Mouse (Mus musculus) midbrain, embryonic 15.5 days (tissue): ENCODE measurements around the gene Glb1. TPM values are rescaled to one million over a fixed set of nuclear protein-coding genes. Genes with fewer than 3 reads are reported as not detected.

Experiments used
- ATAC-seq: fragments of 200-750 bp; cut with Nextera tagmentation; replicated peaks from 2 replicates; pipeline ENCODE4 v1.8.0; 2017; ENCODE audit warnings: moderate TSS enrichment
- H3K27ac ChIP-seq: fragments of 300-500 bp; sonication (generic); 2 replicates; pipeline ENCODE4 v1.5.1; 2015; ENCODE audit warnings: mild to moderate bottlenecking, inconsistent platforms
- H3K27me3 ChIP-seq: fragments of 300-500 bp; sonication (generic); replicated peaks from 2 replicates; pipeline ENCODE4 v1.6.1; 2015; ENCODE audit warnings: inconsistent platforms
- H3K36me3 ChIP-seq: fragments of 300-500 bp; sonication (generic); replicated peaks from 2 replicates; pipeline ENCODE4 v1.6.1; 2015; ENCODE audit warnings: inconsistent platforms
- H3K4me1 ChIP-seq: fragments of 300-500 bp; sonication (generic); 2 replicates; pipeline ENCODE4 v1.6.1; 2015; ENCODE audit warnings: inconsistent platforms
- H3K4me2 ChIP-seq: fragments of 300-500 bp; sonication (generic); 2 replicates; pipeline ENCODE4 v1.6.1; 2015; ENCODE audit warnings: inconsistent platforms, mild to moderate bottlenecking, moderate library complexity
- H3K4me3 ChIP-seq: fragments of 300-500 bp; sonication (generic); 2 replicates; pipeline ENCODE4 v1.5.1; 2015; ENCODE audit warnings: mild to moderate bottlenecking, inconsistent platforms
- H3K9ac ChIP-seq: fragments of 300-500 bp; sonication (generic); 2 replicates; pipeline ENCODE4 v1.6.1; 2015; ENCODE audit warnings: mild to moderate bottlenecking, inconsistent platforms
- H3K9me3 ChIP-seq: fragments of 300-500 bp; sonication (generic); 2 replicates; pipeline ENCODE4 v1.6.1; 2016; ENCODE audit warnings: inconsistent platforms
- WGBS: fragments of 180-500 bp; shearing (Covaris S2); methylation state at CpG from one replicate; pipeline ENCODE4 v1.1.7; 2015; ENCODE audit warnings: mixed read lengths; 5-methylcytosine and 5-hydroxymethylcytosine counted together
- polyA plus RNA-seq: library from polyadenylated mRNA; unstranded; fragments of >200 nt; fragmentation: Nextera tagmentation; extraction: Ambion mirVana; gene quantifications from 2 replicates; pipeline ENCODE4 v1.2.1, GENCODE M21; 2015

Gene Glb1
- polyA plus RNA-seq, 1 experiment from 2014 or later, result 27.3 TPM

DNA sequence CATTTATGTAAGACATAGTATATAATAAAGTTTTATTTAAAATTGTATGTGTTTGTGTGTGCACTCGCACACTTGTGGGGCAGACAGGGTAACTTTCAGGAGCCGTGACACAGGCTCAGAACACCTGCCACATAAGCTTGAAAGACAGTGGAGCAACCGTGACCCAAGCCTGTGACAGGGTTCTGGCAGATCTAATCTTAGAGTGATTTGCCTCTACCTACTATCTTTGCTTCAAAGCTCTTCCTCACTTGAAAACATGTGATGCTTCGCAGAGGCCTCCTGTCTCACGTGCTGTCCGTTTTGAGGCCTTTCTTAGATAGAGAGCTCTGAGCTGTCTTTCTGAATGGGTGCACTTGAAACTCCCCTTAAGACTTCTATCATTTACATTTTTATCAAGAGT is 51.5 kb downstream of the Glb1 start:
- no peak overlapping the region for H3K27ac ChIP-seq
- H3K4me2 ChIP-seq, result no peak overlapping the region
- no peaks in the 10 kb centered on the region for H3K36me3 ChIP-seq
- H3K4me1 ChIP-seq, result no peaks in the 10 kb centered on the region
- 88% methylated on average over 6 of the region's 6 CpGs for WGBS
- H3K9ac ChIP-seq, result no peak overlapping the region
- no peak for ATAC-seq
- no peaks in the 10 kb centered on the region for H3K27me3 ChIP-seq
- H3K4me3 ChIP-seq, result no peak overlapping the region
- H3K9me3 ChIP-seq, result no peaks in the 10 kb centered on the region

GRCm38 (mm10) chr9:114455420-114455819 is 54.5 kb downstream of the Glb1 start:
- no peak for ATAC-seq
- no peak overlapping the region for H3K9ac ChIP-seq
- H3K36me3 ChIP-seq, result no peaks in the 10 kb centered on the region
- no peaks in the 10 kb centered on the region for H3K9me3 ChIP-seq
- H3K27me3 ChIP-seq, result no peaks in the 10 kb centered on the region
- H3K4me3 ChIP-seq, result no peak overlapping the region
- H3K4me1 ChIP-seq, result no peaks in the 10 kb centered on the region
- no peak overlapping the region for H3K4me2 ChIP-seq
- no peak overlapping the region for H3K27ac ChIP-seq
- WGBS, result 77% methylated on average over 2 of the region's 2 CpGs

- Histone ChIP-seq H3K9ac (no peak overlapping the region), H3K4me2 (no peak overlapping the region), H3K36me3 (no peaks in the 10 kb centered on the region), H3K4me3 (no peak overlapping the region), H3K4me1 (no peaks in the 10 kb centered on the region), H3K27me3 (no peaks in the 10 kb centered on the region), H3K9me3 (no peaks in the 10 kb centered on the region), H3K27ac (no peak overlapping the region)
- 83% methylated on average over 3 of the region's 3 CpGs for WGBS
- no peak for ATAC-seq
Measured at GRCm38 (mm10) chr9:114458436-114458835, 57.6 kb downstream of the Glb1 start.

DNA sequence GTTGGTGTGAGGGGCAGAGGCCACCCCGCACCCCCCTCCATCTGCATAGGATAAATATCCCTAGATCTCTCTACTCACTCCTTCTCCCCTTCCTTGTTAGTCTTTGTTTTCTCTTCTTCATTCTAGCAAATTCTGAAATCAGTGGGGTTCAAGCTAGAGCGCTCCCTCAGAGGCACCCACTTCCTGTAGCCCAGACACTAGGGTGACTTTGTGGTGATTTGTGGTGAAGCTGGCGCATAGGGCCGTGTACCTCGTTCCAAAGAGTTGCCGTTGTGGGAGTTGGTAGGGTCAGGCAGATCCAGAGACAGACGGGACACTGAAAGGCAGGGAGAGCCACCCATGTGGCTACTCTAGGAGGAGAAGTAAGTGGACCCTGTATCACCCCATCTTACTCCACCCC is 61.7 kb downstream of the Glb1 start:
- Histone ChIP-seq H3K4me3 (no peak overlapping the region), H3K36me3 (peaks cover 9% of the 10 kb centered on the region; the same call in 1 of the 2 replicates), H3K4me2 (no peak overlapping the region), H3K4me1 (no peaks in the 10 kb centered on the region), H3K27me3 (no peaks in the 10 kb centered on the region), H3K9ac (no peak overlapping the region), H3K27ac (no peak overlapping the region), H3K9me3 (no peaks in the 10 kb centered on the region)
- WGBS, result 94% methylated on average over 7 of the region's 7 CpGs
- ATAC-seq, result no peak

DNA sequence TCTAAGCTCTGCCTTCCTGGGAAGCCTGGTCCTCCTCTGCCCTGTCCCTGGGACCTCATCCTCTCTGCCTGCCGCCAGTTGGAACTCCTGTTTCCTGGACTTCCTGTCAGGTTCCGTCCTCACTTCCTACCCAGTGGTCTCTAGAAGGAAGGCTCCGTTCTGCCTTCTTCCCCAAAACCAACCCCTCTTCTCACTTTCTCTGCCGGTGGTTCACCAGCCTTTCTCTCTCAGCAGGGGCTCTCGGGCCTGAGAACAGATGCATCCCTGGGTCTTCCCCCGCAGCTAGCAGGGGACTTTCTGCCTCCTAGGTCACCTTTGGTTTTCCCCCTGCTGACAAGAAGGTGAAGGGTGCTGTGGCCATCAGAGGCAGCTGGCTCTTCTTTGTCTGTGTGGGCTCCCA is 64.6 kb downstream of the Glb1 start:
- Histone ChIP-seq H3K36me3 (peaks cover 9% of the 10 kb centered on the region; the same call in 1 of the 2 replicates), H3K27ac (no peak overlapping the region), H3K9me3 (no peaks in the 10 kb centered on the region), H3K4me3 (no peak overlapping the region), H3K4me2 (no peak overlapping the region), H3K9ac (no peak overlapping the region), H3K27me3 (no peaks in the 10 kb centered on the region), H3K4me1 (no peaks in the 10 kb centered on the region)
- ATAC-seq, result no peak
- 78% methylated on average over 6 of the region's 6 CpGs for WGBS

GRCm38 (mm10) chr9:114466871-114467270 is 66.0 kb downstream of the Glb1 start:
- WGBS, result 51% methylated on average over 7 of the region's 7 CpGs
- no peaks in the 10 kb centered on the region for H3K27me3 ChIP-seq
- H3K27ac ChIP-seq, result no peak overlapping the region
- H3K4me2 ChIP-seq, result no peak overlapping the region
- H3K4me1 ChIP-seq, result no peaks in the 10 kb centered on the region
- H3K4me3 ChIP-seq, result no peak overlapping the region
- peaks cover 9% of the 10 kb centered on the region; the same call in 1 of the 2 replicates for H3K36me3 ChIP-seq
- ATAC-seq, result no peak
- no peak overlapping the region for H3K9ac ChIP-seq
- no peaks in the 10 kb centered on the region for H3K9me3 ChIP-seq

GRCm38 (mm10) chr9:114468217-114468616 is 67.3 kb downstream of the Glb1 start:
- ATAC-seq, result no peak
- H3K4me2 ChIP-seq, result no peak overlapping the region
- WGBS, result 94% methylated on average over 5 of the region's 5 CpGs
- H3K9me3 ChIP-seq, result no peaks in the 10 kb centered on the region
- H3K27me3 ChIP-seq, result no peaks in the 10 kb centered on the region
- no peak overlapping the region for H3K4me3 ChIP-seq
- H3K9ac ChIP-seq, result no peak overlapping the region
- no peak overlapping the region for H3K27ac ChIP-seq
- H3K36me3 ChIP-seq, result peaks cover 9% of the 10 kb centered on the region; the same call in 1 of the 2 replicates
- H3K4me1 ChIP-seq, result no peaks in the 10 kb centered on the region

DNA sequence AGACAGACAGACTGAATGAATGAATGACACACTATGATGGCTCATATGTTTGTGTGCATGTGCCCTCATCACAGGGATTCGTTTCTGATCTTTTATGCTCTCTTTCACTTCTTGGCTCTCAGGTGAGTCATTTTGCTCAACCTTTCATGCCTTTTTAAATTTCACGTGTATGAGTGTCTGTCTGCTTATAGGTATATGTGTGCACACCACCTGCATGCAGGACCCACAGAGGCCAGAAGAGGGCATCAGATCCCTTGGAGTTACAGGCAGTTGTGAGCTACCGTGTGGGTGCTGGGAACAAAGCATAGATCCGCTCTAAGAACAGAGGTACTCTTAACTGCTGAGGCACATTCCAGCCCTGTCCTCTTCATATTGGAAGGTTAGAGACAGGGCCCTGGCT is 67.8 kb downstream of the Glb1 start:
- Histone ChIP-seq H3K9me3 (no peaks in the 10 kb centered on the region), H3K27me3 (no peaks in the 10 kb centered on the region), H3K4me2 (no peak overlapping the region), H3K9ac (no peak overlapping the region), H3K27ac (no peak overlapping the region), H3K4me1 (no peaks in the 10 kb centered on the region), H3K4me3 (no peak overlapping the region), H3K36me3 (peaks cover 9% of the 10 kb centered on the region; the same call in 1 of the 2 replicates)
- 95% methylated on average over 4 of the region's 4 CpGs for WGBS
- ATAC-seq, result no peak

DNA sequence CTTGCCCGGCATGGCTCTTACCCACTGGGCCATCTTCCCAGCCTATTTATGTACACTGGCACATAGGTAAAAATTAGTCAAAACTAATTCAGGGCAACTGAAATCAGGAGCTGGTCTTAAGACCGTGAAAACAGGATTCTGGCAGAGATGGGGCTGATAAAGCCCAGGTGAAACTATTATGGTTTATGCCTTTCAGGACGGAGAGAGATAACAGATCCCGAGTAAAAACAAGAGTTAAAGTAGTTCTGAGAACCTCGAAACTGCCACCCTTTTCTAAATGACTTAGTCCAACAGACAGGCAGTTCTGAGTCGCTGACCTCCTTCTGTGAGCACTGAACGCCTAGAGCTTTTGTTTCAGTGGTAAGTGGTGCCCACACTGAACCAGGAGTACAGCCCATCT is 71.0 kb downstream of the Glb1 start:
- H3K4me2 ChIP-seq, result no peak overlapping the region
- no peak for ATAC-seq
- no peaks in the 10 kb centered on the region for H3K4me1 ChIP-seq
- no peaks in the 10 kb centered on the region for H3K9me3 ChIP-seq
- no peak overlapping the region for H3K4me3 ChIP-seq
- no peaks in the 10 kb centered on the region; the same call in 1 of the 2 replicates for H3K36me3 ChIP-seq
- H3K9ac ChIP-seq, result no peak overlapping the region
- 89% methylated on average over 7 of the region's 7 CpGs for WGBS
- no peaks in the 10 kb centered on the region for H3K27me3 ChIP-seq
- H3K27ac ChIP-seq, result no peak overlapping the region

DNA sequence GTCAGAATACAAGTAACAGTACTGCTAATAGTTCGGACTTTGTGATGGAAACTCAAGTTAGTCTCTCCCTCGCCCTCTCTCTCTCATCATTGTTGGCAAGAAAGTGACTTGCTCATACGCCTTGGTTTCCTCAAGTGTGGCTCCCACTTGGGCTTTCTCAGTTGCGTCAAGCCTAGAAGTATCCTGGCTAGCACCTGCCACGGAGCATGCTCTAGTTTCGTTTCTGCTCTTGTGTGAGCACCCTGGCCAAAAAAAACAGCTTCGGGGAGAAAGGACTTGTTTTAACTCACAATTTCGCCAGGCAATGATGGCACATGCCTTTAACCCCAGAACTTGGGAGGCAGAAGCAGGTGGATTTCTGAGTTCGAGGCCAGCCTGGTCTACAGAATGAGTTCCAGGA is 76.1 kb downstream of the Glb1 start:
- Histone ChIP-seq H3K4me3 (no peak overlapping the region), H3K36me3 (no peaks in the 10 kb centered on the region), H3K9ac (no peak overlapping the region), H3K27me3 (no peaks in the 10 kb centered on the region), H3K9me3 (no peaks in the 10 kb centered on the region), H3K4me1 (no peaks in the 10 kb centered on the region), H3K4me2 (no peak overlapping the region), H3K27ac (no peak overlapping the region)
- ATAC-seq, result no peak
- WGBS, result 92% methylated on average over 9 of the region's 9 CpGs

- H3K4me3 ChIP-seq, result no peak overlapping the region
- WGBS, result 89% methylated on average over 3 of the region's 3 CpGs
- no peak overlapping the region for H3K27ac ChIP-seq
- no peaks in the 10 kb centered on the region for H3K27me3 ChIP-seq
- no peaks in the 10 kb centered on the region for H3K9me3 ChIP-seq
- H3K9ac ChIP-seq, result no peak overlapping the region
- no peak for ATAC-seq
- no peaks in the 10 kb centered on the region for H3K36me3 ChIP-seq
- no peak overlapping the region for H3K4me2 ChIP-seq
- H3K4me1 ChIP-seq, result no peaks in the 10 kb centered on the region
Measured at GRCm38 (mm10) chr9:114480940-114481339, 80.1 kb downstream of the Glb1 start.

GRCm38 (mm10) chr9:114484771-114485170 is 83.9 kb downstream of the Glb1 start:
- ATAC-seq, result no peak
- Histone ChIP-seq H3K27me3 (no peaks in the 10 kb centered on the region), H3K4me3 (no peak overlapping the region), H3K27ac (no peak overlapping the region), H3K4me1 (no peaks in the 10 kb centered on the region), H3K36me3 (no peaks in the 10 kb centered on the region), H3K9ac (no peak overlapping the region), H3K9me3 (no peaks in the 10 kb centered on the region), H3K4me2 (no peak overlapping the region)
- WGBS, result 86% methylated on average over 5 of the region's 5 CpGs

DNA sequence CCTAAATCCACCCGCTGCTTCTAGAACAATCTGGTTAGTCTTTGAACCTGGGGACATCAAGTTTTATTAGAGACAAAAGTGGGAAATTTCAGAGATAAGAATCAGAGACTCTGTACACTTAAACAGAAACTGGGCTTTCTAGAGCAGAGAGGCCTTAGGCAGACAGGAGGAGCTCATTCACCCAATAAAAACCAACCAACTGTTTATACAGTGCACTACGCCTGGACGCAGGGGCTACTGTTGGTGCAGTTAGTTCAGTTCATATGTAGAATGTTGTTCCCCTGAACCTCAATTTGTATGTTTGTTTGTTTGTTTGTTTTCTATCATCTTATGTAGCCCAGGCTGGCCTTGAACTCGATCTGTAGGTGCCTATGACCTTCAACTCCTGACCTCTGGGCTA is 85.9 kb downstream of the Glb1 start:
- ATAC-seq, result no peak
- Histone ChIP-seq H3K4me1 (no peaks in the 10 kb centered on the region), H3K9ac (no peak overlapping the region), H3K27me3 (no peaks in the 10 kb centered on the region), H3K4me2 (no peak overlapping the region), H3K9me3 (no peaks in the 10 kb centered on the region), H3K36me3 (no peaks in the 10 kb centered on the region), H3K27ac (no peak overlapping the region), H3K4me3 (no peak overlapping the region)
- 91% methylated on average over 4 of the region's 4 CpGs for WGBS
